Mouse (Mus musculus) urinary bladder, adult 18-20 months (tissue): Measurements from ENCODE around the gene Tm4sf20.

ENCODE experiments used
- DNase-seq, 2 experiments: peaks; one replicate each; pipeline ENCODE4 v3.0.0; 2022; ENCODE audit warnings: low spot score in 2 of 2, mixed read lengths in 2 of 2

Gene Tm4sf20

DNA sequence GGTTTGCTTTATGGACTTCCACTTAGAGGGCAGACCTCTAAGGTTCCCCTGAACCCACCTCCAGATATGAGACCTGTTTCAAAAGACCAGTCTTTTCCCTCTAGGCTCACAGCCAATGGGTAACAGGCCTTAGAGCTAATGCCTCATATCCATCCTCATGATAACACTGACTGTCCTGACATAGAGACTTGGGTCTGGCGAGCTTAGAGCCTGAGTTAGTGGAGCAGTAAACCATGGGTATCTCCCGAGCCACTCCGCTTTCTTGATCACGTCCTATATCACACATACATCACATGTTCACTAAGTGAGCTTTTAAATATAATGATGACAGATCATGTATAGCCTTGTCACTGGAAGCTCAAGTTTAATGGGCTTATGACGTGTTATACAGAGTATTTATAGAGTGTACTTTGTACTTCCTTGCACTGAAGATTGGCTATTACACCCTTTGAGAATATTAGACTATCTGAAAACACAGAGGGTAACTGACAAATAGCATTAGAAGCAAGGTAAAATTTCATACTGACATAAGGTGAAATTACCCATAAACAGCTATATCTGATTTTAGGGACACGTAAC, 11.2 kb upstream of the Tm4sf20 start:
- no peak for DNase-seq

DNA sequence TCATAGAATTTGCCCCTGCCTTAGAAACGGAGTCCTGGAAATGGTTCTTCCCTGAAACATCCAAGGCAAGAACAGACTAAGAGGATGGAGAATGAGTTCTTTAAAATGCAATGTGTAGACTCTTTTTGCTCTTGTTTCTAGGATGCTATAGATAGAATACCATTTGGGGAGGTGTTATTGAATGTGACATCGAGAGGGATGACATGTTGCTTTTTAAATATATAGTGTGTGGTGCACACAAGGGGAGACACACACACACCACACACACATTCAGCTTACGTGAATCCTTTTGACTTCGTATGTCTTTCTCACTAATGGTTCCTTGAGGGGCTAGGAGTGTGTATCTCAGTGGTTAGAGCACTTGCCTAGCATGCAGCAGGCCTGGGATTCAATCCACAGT, 7.0 kb upstream of the Tm4sf20 start:
- DNase-seq: no peak

DNA sequence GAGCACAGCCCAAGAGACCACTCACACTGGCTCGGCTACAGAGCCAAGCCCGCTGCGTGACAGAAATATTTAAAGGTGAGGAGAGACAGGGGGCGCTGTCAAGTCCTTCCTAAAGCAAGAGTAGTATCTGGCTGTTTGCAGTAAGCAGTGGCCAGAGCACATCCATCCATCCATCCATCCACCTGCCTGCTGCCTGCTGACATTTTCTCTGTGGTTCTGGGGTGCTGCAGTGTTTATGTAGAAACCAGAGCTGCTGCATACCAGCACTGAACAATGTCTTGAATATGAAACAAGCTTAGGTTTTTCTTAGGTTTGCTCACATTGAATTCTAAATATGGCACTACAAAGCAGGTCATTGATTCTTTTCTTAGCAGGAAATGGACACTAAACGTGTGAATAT, 4.9 kb upstream of the Tm4sf20 start:
- DNase-seq: no peak

DNA sequence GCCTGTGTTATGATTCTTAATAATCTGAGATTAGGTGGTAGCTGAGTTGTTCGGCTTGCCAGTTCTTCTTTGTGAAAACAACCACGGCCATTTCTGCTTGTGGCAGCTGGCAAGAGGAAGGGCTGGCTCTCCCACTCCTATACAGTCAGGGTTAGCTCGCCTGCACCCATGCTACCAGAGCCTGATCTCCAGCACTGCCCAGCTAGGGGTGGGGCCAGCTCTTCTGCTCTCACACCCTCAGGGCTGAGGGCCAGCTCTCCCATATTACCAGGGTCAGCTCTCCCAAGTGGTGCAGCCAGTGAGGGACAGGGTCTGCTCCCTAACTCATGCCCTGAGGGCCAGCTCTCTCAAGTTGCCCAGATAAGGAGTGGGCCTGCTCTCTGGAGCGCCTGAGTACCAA, 4.2 kb upstream of the Tm4sf20 start:
- DNase-seq: no peak

DNA sequence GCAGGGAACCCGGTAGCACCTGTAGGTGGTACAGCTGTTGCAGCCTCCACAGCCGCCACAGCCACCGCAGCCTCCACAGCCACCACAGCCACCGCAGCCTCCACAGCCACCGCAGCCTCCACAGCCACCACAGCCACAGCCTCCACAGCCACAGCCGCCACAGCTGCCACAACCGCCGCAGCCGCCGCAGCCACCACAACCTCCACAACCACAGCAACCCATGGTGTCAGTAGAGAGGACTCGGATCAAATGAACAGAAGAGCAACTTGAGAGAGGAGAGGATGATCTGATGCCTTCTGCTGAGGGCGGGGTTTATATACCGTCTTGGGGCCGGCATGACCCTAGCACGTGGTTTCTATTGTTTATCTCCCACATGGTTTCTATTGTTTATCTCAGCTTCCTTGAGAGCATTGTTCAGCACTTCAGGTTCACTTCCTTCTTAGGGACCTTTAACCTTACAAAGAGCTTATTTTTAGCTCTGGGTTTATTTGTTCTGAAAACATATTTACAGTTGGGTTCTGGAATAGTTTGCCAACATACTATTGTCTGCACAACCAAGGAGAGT, 2.8 kb upstream of the Tm4sf20 start, which contains the start of gene Gm47791:
TSS of gene Gm47791 (minus strand) at position 222 of the 565 bp plus-strand sequence.
- no peak for DNase-seq

DNA sequence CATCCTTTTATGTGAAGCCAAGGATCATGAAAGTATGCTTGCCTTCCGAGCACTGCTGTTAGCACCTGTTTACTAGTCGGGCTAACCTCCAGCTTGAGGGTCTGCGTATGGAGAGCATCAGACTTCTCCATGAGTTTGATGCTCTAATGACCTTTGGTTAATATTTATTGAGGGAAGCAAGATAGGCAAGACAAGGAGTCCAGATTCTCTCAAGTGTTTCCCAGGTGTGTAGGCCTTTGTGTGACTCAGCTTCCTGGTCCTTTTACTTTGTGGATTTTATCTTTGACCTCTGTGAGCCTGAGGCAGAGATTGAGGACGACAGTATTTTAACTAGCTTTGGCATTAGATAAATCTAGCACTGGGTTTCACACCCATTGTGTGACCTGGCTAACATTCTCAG, 1.6 kb downstream of the Tm4sf20 start:
- no peak for DNase-seq

DNA sequence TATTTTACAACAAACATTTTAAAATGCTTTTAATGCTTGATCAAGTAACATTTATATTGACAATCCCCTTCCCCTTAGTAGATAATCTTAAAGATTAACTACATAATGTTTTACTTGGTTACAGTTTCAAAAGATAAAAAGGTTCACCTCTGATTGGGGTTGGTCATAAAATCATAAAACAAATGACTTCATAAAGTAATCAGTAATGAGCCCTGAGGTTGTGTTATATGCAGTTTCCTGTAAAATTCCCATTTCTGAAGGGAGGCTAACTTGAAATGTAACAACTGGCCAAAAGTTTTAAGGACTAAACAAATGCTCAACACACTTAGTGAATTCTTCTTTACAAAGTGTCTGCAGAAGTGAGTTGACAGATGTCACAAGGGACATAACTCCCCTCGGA, 2.0 kb downstream of the Tm4sf20 start:
- no peak for DNase-seq

DNA sequence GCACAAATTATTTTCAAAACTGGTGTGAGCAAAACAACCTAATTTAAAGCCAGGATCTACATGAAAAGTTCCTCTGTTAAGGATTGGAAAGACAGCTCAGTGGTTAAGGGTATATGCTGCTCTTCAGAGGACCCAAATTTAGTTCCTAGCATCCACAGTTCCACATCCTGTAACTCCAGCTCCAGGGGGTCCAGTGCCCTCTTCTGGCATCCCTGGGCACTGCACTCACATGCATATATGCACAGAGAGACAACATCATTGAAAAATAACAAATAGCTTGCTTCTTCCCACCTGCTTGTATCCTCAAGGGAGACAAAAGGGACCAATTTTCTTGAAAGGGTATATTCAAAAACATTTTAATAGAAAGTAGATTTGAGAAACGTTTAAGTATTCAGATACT, 6.0 kb downstream of the Tm4sf20 start:
- no peak for DNase-seq

DNA sequence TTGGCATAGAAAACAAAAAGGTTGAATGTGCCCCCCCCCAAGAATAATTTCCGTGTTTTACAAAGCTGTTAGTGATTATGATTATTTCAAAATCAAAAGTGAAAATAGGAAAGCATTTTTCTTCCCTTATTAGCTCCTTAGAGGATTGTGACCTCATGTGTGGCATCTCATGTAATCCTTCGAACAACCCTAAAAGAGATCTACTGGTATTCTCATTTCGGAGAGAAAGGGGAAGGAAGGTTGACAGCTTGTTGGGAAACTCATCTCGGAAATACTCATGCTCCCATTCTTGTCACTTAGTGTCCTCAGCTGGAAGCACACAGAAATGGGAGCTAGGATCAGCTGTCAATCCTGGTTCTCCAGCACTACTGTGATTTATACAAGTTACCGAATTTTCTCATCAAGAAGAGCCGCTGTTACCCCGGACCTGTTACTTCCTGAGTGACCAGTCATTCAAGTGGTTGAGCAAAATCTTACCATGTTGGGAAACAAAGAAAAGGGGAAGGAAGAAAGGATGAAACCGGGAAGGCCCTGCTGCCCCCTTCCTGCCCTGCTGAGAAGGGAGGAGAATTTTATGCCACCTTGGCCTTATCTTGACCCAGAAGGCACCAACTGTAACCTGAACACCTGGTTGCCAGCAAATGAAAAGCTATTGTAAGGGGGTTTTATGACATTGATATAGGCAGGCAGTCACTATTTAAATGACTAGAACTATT, 6.6 kb downstream of the Tm4sf20 start:
- no peak for DNase-seq

DNA sequence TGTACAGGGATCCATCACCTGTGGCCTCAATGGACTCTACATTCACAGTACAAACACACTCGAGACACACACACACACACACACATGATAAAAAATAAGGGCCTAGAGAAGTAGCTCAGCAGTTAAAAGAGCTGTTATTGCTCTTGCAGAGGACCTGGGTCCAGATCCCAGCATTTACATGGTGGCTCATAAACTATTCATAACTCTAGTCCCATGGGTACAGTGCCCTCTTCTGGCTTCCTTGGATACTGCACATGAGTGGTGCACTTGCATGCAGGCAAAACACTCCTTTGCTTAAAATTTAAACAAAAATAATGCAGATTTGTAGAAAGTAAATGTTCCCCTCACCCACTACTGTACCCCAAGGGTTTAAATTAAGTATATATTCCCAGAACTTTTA, 8.7 kb downstream of the Tm4sf20 start:
- DNase-seq: no peak

DNA sequence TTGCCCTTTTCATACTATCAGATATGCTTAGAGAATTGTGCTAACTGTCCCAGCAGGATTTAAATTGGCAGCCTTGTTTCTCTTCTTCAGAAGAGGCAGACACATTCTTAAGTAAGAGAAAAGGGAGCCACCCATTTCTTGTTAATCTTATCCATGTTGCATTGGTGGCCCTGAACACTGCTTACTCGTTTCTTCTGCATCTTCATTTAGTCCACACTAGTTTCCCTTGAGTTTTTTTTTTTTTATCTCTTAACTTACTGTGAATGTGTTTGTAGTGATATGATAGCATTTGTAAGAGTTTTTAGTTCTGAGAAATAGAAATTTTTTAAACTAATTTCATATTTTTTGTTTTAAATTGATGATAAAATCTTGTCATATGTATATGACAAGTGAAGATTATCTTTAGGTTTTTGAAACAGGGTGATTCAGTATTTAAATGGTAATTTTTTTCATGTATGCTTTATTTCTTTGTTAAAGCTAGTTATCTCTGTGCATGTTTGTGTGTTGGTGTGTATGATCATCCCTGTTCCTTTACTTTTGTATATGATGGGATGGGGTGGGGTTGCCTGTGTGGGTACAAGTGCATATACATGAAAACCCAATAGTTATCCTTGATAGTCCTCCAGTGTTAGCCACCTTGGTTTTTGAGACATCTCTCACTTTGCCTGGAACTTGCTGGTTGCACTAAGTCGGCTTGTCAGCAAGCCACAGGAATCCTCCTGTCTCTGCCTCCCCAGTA, 20.4 kb downstream of the Tm4sf20 start:
- no peak for DNase-seq

DNA sequence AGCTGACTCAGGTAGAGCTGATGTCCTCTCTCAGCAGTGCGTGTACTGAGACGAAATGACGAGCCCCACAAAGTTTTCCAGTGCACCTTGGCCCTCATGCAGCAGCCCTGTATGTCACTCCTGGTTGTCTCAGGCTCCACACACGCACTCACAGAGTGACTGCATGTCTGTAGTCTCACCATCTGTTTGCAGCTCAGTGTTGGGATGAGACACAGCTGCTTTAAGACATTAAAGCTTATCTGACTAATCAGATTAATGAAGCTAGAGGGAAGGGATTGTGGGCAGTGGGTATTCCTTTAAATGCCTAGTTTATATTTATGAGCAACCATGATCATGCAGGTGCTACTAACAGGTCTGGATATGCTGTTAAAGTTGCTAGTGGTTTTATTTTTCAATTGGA, 21.9 kb downstream of the Tm4sf20 start:
- DNase-seq: no peak

DNA sequence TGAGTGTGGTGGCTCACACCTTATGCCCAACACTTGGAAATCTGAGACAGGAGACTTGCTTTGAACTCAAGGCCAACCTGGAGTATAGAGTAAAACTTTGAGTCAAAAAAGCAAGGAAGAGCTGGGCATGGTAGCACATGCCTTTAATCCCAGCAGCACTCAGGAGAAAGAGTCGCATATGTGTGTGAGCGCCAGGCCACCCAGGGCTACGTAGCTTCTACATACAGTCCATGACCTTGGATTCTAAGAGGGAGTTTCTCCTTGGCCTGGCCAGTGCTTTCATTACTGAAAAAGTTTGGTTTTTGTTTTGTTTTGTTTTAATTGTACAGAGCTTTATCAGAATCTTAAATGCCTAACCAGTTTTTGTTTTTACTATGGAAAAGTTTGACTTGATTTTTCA, 24.3 kb downstream of the Tm4sf20 start:
- no peak for DNase-seq

DNA sequence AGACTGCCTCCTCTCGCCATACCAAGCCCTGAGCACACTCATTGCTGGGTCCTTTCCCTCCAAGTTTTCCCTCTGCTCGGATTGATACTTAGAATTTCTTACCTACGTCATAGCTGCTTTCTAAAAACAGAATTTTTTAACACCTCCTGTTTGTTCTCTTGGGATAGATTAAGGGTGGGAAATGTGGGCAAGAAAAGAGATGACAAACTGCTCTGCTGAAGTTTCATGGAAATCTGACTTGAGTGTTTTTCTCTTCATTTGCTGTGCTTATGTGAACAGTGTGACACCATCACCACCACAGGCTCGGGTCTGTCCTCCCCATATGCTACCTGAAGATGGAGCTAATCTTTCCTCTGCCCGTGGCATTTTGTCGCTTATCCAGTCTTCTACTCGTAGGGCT, 26.7 kb downstream of the Tm4sf20 start:
- DNase-seq: no peak

DNA sequence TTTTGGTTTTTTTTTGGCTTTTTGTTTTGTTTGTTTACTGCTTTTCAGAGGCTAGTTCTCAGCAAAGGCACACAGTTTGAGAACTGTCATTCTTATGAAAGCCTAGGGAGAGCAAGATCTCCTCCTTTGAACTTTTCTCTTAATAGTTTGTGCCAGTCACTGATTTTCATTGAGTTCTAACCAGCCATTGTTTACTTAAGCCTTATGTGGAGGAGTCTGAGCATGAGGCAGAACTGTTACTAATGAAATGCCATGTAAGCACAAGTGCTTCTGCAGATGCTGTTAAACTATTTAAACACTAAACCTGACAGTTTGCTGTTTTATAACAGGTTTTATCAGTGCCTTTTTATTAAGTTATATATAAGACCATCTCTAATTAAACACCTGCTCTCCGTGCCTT, 30.2 kb downstream of the Tm4sf20 start:
- no peak for DNase-seq

DNA sequence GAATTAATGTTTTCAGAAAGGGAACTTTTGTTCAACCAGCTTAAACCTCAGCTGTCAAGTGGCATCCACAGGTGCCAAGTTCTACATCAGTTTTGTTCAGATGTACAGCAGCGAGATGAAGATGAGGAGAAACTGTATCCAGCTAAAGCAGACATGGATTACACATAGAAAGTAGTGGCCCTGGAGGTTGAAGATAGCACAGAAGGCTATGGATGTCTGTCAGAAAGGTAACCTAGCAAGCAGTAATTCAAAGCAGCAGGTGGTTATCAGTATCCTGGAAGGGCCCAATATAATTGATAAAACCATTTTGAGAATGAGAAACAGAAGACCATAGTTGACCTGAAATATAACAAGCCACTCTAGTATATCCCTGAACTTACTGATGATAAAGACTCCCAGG, 34.9 kb downstream of the Tm4sf20 start:
- no peak for DNase-seq

DNA sequence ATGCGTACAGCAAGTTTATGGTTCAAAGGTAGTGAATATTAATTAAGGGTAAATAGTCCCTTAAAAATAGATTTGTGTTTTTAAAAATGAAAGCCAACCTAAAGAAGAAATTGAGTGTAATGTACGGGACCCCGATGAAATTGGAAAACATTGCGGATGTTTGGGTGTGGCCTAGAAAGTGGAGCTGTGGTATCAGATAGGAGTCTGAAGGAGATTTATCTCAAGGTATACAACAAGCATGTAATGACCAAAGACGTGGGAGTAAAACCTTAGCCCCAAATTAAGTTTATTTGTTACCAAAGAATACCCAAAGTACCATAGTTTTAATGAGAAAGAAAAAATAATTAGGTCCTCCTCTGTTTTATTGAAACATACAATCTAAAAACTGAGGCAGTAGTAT, 41.8 kb downstream of the Tm4sf20 start:
- no peak for DNase-seq

DNA sequence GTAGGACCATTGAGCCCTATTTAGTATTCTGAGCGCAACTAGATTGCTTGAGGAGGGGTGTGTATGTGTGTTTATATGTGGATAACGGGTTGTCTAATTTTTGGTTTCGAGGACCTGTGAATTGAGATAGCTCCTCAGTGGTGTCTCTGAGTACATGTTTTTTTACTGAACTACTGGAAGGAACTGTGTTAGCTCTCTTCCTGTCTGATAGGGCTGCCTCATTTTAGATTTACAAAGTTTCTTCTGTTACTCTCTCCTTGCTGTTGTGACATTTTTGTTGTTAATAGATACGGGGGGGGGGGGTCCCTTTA, 42.4 kb downstream of the Tm4sf20 start:
- no peak for DNase-seq

DNA sequence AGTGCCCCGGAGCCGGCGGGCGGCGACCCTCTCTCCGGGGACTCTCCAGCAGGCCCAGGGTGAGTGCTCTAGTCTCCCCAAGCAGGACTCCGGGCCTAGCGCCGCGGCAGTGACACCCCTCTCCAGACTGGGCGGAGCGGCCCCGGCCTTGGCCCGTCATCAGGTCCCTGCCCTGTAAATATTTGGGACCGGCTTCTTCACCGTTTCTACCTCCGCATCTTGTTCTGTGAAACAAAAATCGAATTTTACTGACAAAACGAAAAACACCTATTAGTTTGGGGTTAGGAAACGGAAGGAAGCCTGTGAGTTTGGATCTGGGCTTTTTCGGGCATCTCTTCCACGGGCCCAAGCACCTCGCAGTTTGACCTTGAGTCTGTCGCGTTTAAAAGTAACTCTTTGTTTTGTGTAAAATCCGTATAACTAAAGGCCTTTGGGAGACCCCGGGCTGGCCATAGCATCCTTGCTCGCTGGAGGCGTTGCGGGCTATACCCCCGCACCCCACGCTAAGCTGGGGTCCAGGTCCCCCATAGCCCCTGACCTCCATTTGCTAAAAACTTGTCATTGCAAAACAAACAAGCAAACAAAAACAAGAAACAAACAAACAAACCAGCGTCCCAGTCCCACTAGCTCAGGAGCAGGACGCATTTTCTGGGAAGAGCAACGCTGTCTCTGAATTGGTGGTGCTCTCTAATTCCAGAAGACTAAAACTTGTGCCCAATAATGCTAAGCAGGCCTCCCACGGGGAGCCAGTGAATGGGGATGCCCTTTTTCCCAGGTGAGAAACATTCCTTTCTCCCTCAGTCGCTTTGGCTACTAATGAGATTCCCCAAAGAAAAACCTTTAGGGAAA, 43.0 kb downstream of the Tm4sf20 start:
- peak in 1 of 2 experiments; percentile 5 for DNase-seq

DNA sequence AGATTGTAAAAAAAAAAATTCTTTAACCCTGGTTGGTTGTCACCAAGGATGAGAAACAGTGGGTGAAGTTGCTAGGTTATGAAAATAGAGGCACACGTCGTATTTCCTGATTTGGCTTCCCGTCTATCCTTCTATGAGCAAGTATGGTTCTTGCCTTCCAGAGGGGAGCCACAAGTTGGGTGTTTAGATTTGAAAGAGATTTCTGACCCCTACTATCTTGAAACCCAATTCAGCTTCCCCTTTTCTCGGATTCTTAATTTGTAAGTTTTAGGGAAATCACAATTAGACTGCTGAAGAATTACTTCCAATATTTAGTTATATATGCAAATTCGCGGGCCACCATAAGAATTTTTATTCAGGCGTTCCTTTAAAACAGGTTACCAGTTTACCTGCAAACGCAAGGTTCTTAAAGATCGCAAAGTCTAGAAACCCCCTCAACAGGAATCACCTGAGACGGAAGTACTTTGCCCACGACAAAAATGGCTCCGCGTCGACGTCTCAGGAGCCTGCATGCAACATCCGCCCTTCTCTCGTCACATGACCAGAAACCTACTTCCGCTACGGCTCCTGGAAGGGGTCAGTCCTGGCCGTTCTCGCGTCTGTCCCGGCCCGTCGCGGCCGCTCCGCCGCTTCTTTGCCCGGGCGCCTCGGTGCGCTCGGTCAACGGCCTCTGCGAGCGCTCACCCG, 43.8 kb downstream of the Tm4sf20 start, which contains the start of gene Mff:
TSS of gene Mff (plus strand) at position 552 of the 687 bp plus-strand sequence.
- DNase-seq: peak; percentile 88 to 94

DNA sequence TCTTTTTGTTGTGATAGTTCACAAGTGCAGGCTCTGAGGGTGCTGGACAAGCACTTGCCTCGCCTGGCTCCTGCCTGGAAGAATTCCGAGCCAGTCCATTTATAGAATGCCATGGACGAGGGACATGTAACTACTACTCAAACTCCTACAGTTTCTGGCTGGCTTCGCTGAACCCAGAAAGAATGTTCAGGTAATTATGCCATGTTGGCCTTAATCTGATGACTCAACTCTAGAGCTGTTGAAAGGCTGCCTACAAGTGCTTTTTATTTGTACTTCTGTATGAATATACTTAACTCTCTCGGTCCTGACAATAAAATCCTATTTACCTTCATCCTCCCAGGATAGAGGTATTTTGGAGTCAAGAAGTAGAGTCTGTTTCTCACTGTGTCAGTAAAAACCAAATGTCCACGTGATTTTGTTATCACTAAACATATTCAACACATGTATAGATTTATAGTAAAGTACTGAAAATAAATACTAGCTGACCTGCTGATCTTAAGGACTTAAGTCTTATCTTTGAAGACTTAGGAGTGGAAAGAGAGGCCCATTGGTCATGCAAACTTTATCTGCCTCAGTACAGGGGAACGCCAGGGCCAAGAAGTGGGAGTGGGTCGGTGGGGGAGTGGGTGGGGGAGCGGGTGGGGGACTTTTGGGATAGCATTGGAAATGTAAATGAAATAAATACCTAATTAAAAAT, 50.3 kb downstream of the Tm4sf20 start:
- DNase-seq: no peak
